Mouse (Mus musculus) ES-Bruce4 (cell line): ENCODE measurements at regions not wholly inside any gene's neighbourhood (a gene's known extent, or its start where the extent isn't known, plus 50 kb on each side); places are given as distances from the start of the nearest gene placed in this dataset.

Experiments used
- CTCF ChIP-seq: IDR thresholded peaks from one replicate; pipeline ENCODE4 v1.8.1; 2011; ENCODE audit warnings: low read depth, low read length
- POLR2A ChIP-seq: IDR thresholded peaks from one replicate; pipeline ENCODE4 v1.8.1; 2011; ENCODE audit warnings: low read length; ENCODE audit not compliant: insufficient read depth

DNA sequence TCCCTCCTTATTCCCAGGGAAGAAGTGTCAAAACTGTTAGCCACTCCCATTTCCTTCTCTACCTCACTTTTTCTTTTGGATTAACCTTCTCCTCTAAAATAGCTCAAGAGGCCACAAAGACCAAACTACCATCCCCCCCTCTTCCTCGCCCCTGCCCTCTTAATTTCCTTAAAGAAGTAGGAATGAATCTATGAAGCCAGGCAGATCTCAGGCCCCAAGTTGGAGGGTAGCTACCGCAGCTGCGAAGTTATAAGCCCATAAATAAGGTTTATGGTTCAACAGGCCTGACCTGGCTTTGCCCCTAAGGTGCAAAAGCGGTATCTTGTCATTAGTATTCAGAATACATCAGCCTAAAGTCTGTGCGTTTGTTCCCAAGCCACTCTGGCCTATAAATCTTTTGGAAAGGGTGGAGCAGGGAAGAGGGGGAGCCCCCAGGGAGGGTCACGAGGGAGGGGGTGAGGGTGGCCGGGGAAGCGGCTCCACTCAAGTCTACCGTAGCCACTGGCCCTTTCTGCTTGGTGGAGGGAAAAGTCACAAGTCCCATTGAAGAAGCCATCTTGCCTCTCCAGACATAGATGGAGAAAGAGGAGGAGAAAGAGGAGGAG, 103.4 kb downstream of the Sox9 start:
- TF ChIP-seq CTCF (no peak), POLR2A (no peak)
